Comparison of ENCODE assay signal across 8 mouse cellular contexts in genomic region chr10:24596869-24597339, GRCm38 (mm10). TPM values are rescaled to one million over a fixed set of nuclear protein-coding genes. Genes with fewer than 3 reads are reported as not detected.
A peak's percentile ranks its signal among the peaks of the same experiment; 100 is the strongest.
DNase-seq lines count a peak whose midpoint lies in the region; ATAC-seq lines count a peak whose summit lies in the region.

No protein-coding gene starts in this region.

- DNase-seq in lung, adult 18-20 months = peak; percentile 8 to 54
- no peak for DNase-seq in lung, postnatal 14 days
- DNase-seq in gastrocnemius, postnatal 36 days = peak; percentile 11 to 46
- no peak for DNase-seq in cerebellum, adult 9-10 months
- DNase-seq in cerebellum, adult 11-12 months = no peak
- DNase-seq in adrenal gland, adult 18-20 months (ENCODE audit: low spot score in 2 of 2) = no peak

- peak overlapping the region; percentile 77 for H3K4me2 ChIP-seq in intestine, embryonic 16.5 days (ENCODE audit: low read depth, low read length)
- peak overlapping the region; percentile 74 for H3K4me2 ChIP-seq in neural tube, embryonic 13.5 days

- H3K9me3 ChIP-seq in intestine, embryonic 16.5 days (ENCODE audit: control insufficient read depth, low read length) = no peaks in the 10 kb centered on the region
- H3K9me3 ChIP-seq in neural tube, embryonic 13.5 days = no peaks in the 10 kb centered on the region

- peak overlapping the region; percentile 77 for H3K4me3 ChIP-seq in intestine, embryonic 16.5 days (ENCODE audit: low read length)
- H3K4me3 ChIP-seq in neural tube, embryonic 13.5 days = peak overlapping the region; percentile 72

- peaks cover 16% of the 10 kb centered on the region for H3K4me1 ChIP-seq in intestine, embryonic 16.5 days (ENCODE audit: control insufficient read depth, insufficient read depth, low read length)
- H3K4me1 ChIP-seq in neural tube, embryonic 13.5 days (replicated peaks) = peaks cover 23% of the 10 kb centered on the region

- ATAC-seq in intestine, embryonic 16.5 days = no peak
- ATAC-seq in neural tube, embryonic 13.5 days (ENCODE audit: low read depth) = no peak

- H3K27ac ChIP-seq in intestine, embryonic 16.5 days (ENCODE audit: low read length) = peak overlapping the region; percentile 95
- H3K27ac ChIP-seq in neural tube, embryonic 13.5 days (replicated peaks) = 0 out of 2 replicates have a peak overlapping the region, but pooled peaks have one; percentile 5

- peak overlapping the region; percentile 86 for H3K9ac ChIP-seq in intestine, embryonic 16.5 days (ENCODE audit: low read depth, low read length)
- H3K9ac ChIP-seq in neural tube, embryonic 13.5 days = no peak overlapping the region

- 51% methylated on average over 7 of the region's 7 CpGs for WGBS in intestine, embryonic 16.5 days
- 66% methylated on average over 7 of the region's 7 CpGs for WGBS in neural tube, embryonic 13.5 days

- H3K36me3 ChIP-seq in intestine, embryonic 16.5 days (ENCODE audit: control insufficient read depth, insufficient read depth, low read length) = no peaks in the 10 kb centered on the region
- H3K36me3 ChIP-seq in neural tube, embryonic 13.5 days = no peaks in the 10 kb centered on the region

- H3K27me3 ChIP-seq in intestine, embryonic 16.5 days (replicated peaks; ENCODE audit: control insufficient read depth, insufficient read depth, low read length) = no peaks in the 10 kb centered on the region
- H3K27me3 ChIP-seq in neural tube, embryonic 13.5 days = 0 out of 2 replicates have a peak, but pooled peaks cover 8% of the 10 kb centered on the region

- intact Hi-C loops in gastrocnemius, postnatal 36 days (cut with DNase I) = no loop called here

RNA-seq across cellular contexts. Expression of gene Ccn2, which starts 1.7 kb away (rescaled TPM):
- 10 to 100 TPM; 20.1 to 29.7 TPM for total RNA-seq in gastrocnemius, postnatal 36 days (2021)
- polyA plus RNA-seq in intestine, embryonic 16.5 days (2015; fragmentation: Nextera tagmentation; extraction: Ambion mirVana) = 8.9 and 12.7 TPM in 2 replicates
- 2.6 and 4.5 TPM in 2 replicates for polyA plus RNA-seq in neural tube, embryonic 13.5 days (2015; fragmentation: Nextera tagmentation; extraction: Ambion mirVana)
- 100 to 1,000 TPM; 109 to 111 TPM for total RNA-seq in adrenal gland, adult 18-20 months (2021)

Comparison
In these comparisons a context has a peak if more than half of its experiments do, and no peak if none do; other contexts are left out.
1. DNase-seq: peak in lung, adult 18-20 months (2 of 2) and gastrocnemius, postnatal 36 days (2 of 2); none in lung, postnatal 14 days (single experiment), cerebellum, adult 9-10 months (single experiment), cerebellum, adult 11-12 months (single experiment) and adrenal gland, adult 18-20 months (0 of 2).